Mouse (Mus musculus) c-Kit-positive CD71-positive TER-119-negative erythroid progenitor cells, embryonic 14.5 days (primary cell): ENCODE results near the gene Cldn9.

Experiments used
- DNase-seq: peaks from one replicate; pipeline ENCODE4 v3.0.0-alpha.2; 2013; ENCODE audit warnings: low read depth

Cldn9 gene

GRCm38 (mm10) chr17:23683856-23684672 lies at the start of gene Cldn9:
Gene Cldn9 (minus strand): TSS chr17:23684026.
- no peak for DNase-seq

- DNase-seq: no peak
These were observed 46.6 kb upstream of the Cldn9 start for GRCm38 (mm10) chr17:23730441-23730840.

- peak; percentile 35 for DNase-seq
These were observed 42.9 kb upstream of the Cldn9 start for GRCm38 (mm10) chr17:23726758-23727142.

GRCm38 (mm10) chr17:23725999-23726757 lies 42.4 kb upstream of the Cldn9 start, which contains the start of gene Pkmyt1:
Gene Pkmyt1 (plus strand): TSS chr17:23726336.
- peak; percentile 92 for DNase-seq

GRCm38 (mm10) chr17:23725477-23725876 lies 41.7 kb upstream of the Cldn9 start:
- no peak for DNase-seq

GRCm38 (mm10) chr17:23722376-23723125 lies 38.7 kb upstream of the Cldn9 start, which contains the start of gene 1520401A03Rik:
Gene 1520401A03Rik (minus strand): TSS chr17:23722783.
- DNase-seq: no peak

- no peak for DNase-seq
These were observed 38.1 kb upstream of the Cldn9 start for GRCm38 (mm10) chr17:23721886-23722285.

- DNase-seq: no peak
These were observed 35.6 kb upstream of the Cldn9 start for GRCm38 (mm10) chr17:23719455-23719854.

- DNase-seq: no peak
These were observed 33.2 kb upstream of the Cldn9 start for GRCm38 (mm10) chr17:23717003-23717402.

GRCm38 (mm10) chr17:23706212-23706611 lies 22.4 kb upstream of the Cldn9 start:
- peak; percentile 44 for DNase-seq

GRCm38 (mm10) chr17:23705525-23706104 lies 21.8 kb upstream of the Cldn9 start:
- DNase-seq: no peak

GRCm38 (mm10) chr17:23704741-23705140 lies 20.9 kb upstream of the Cldn9 start:
- DNase-seq: no peak

GRCm38 (mm10) chr17:23703301-23703700 lies 19.5 kb upstream of the Cldn9 start:
- no peak for DNase-seq

GRCm38 (mm10) chr17:23700079-23700478 lies 16.3 kb upstream of the Cldn9 start:
- peak; percentile 83 for DNase-seq

- DNase-seq: no peak
These were observed 15.6 kb upstream of the Cldn9 start for GRCm38 (mm10) chr17:23699131-23700077.

- no peak for DNase-seq
These were observed 12.0 kb upstream of the Cldn9 start for GRCm38 (mm10) chr17:23695801-23696200.

GRCm38 (mm10) chr17:23694491-23694890 lies 10.7 kb upstream of the Cldn9 start:
- DNase-seq: no peak

- no peak for DNase-seq
These were observed 600 bp downstream of the Cldn9 start for GRCm38 (mm10) chr17:23683226-23683625.

GRCm38 (mm10) chr17:23682530-23682929 lies 1.3 kb downstream of the Cldn9 start:
- DNase-seq: no peak

GRCm38 (mm10) chr17:23682092-23682491 lies 1.7 kb downstream of the Cldn9 start:
- DNase-seq: no peak

GRCm38 (mm10) chr17:23681086-23681485 lies 2.7 kb downstream of the Cldn9 start:
- DNase-seq: no peak
